Mouse (Mus musculus): Measurements from ENCODE around the gene Ccna1. TPM values are rescaled to one million over a fixed set of nuclear protein-coding genes. Genes with fewer than 3 reads are reported as not detected.

Gene Ccna1
- not detected in 3 replicates for total RNA-seq (2017)

DNA sequence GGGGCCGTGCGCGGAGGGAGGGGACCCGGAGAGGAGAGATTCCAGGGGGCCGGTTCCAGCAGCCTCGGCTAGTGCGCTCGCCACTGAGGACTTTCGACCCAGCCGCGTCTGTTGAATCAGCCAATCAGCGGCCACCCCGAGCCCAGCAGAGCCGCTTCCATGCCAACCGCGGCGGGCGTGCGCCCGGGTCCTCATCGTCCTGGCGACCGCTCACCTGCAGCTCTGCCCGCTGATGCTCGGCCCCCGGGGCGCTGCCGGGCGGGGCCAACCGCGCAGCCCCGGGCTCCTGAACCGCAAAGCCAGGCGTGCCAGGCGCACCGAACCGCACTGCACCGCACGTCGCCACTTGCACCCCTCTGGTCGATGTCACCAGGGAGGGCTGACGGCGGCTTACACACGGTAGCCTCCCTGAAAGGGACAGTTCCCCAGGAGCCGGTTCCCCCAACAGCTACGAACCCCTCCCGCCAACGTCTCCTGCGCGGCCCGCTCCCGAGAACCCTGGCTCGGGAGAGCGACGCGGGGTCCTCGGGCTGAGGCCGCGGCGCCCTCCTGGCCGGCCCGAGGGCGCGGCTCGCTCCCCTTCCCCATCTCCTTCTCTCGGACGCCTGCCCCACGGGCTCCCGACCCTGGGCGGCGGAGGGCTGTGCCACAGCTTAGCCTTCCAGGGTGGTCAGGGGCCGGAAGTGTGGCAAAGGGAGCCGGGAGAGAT is at the start of gene Ccna1:
Ccna1 (minus strand) TSS at position 464 of the 709 bp plus-strand sequence.
- ATAC-seq (replicated peaks; ENCODE audit: insufficient number of reproducible peaks, low FRiP score, low TSS enrichment, poor library complexity, severe bottlenecking): no peak

DNA sequence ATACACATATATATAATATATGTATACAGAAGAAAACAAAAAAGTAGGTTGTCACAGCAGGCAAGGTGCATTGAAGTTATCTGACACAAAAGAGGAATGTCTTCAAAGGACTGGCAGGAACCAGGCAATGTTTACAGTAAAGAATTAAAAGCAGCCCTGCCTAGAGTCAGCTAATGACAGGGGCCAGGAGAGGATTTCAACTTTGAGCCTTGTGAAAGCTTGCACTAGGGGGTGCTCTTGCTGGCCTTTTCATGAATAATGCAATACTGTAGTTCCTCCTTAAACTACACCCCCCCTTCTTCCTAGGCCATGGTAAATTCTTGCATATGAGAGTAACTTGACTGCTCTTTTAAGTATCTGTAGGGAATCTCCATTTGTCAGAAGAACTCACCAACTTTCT is 45.8 kb upstream of the Ccna1 start:
- ATAC-seq (replicated peaks; ENCODE audit: insufficient number of reproducible peaks, low FRiP score, low TSS enrichment, poor library complexity, severe bottlenecking): no peak

- no peak for ATAC-seq (replicated peaks; ENCODE audit: insufficient number of reproducible peaks, low FRiP score, low TSS enrichment, poor library complexity, severe bottlenecking)
Measured at GRCm38 (mm10) chr3:55098990-55099389, 43.7 kb upstream of the Ccna1 start.

- no peak for ATAC-seq (replicated peaks; ENCODE audit: insufficient number of reproducible peaks, low FRiP score, low TSS enrichment, poor library complexity, severe bottlenecking)
Measured at GRCm38 (mm10) chr3:55098014-55098413, 42.7 kb upstream of the Ccna1 start.

- no peak for ATAC-seq (replicated peaks; ENCODE audit: insufficient number of reproducible peaks, low FRiP score, low TSS enrichment, poor library complexity, severe bottlenecking)
Measured at GRCm38 (mm10) chr3:55097186-55097585, 41.9 kb upstream of the Ccna1 start.

GRCm38 (mm10) chr3:55096655-55097005 is 41.3 kb upstream of the Ccna1 start:
- no peak for ATAC-seq (replicated peaks; ENCODE audit: insufficient number of reproducible peaks, low FRiP score, low TSS enrichment, poor library complexity, severe bottlenecking)

GRCm38 (mm10) chr3:55095968-55096654 is 40.8 kb upstream of the Ccna1 start:
- ATAC-seq (replicated peaks; ENCODE audit: insufficient number of reproducible peaks, low FRiP score, low TSS enrichment, poor library complexity, severe bottlenecking): no peak

GRCm38 (mm10) chr3:55093161-55093560 is 37.9 kb upstream of the Ccna1 start:
- no peak for ATAC-seq (replicated peaks; ENCODE audit: insufficient number of reproducible peaks, low FRiP score, low TSS enrichment, poor library complexity, severe bottlenecking)

DNA sequence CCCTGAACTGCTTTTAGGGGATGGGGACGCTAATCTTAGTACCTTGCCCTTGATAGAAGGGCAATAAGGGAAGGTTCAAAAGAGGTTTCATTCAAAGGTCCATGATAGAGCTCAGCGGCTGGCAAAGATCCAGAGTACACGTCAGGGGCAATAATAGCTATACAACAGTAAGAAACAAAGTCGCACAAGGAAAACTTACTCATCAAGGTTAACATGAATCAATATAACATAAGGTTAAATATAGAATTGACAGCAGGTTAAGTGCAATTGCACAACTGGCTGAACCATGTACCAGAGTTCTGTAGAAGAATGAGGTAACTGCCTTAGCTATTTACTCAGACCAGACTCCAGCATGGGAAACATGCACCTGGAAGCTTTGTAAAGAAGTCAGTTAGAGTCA is 34.0 kb upstream of the Ccna1 start:
- ATAC-seq (replicated peaks; ENCODE audit: insufficient number of reproducible peaks, low FRiP score, low TSS enrichment, poor library complexity, severe bottlenecking): no peak

DNA sequence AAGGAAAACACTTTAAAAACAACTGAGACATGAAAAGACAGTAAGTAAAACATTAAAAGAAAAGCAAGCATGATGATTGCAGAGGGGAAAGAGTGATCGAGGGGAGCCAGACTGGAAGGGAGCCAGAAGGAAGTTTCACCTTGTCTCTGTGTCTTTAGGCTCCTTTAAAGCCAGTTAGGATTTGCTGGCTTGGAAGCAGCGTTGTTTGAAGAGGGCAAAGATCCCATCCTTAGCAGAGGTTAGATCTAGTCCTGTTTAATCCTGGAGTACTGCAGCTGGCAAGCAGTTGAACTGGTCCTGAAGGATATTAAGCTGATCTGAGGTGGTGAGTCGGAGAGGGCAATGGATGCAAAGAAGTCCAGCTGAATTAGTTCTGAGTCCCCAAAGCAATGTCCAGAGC is 33.5 kb upstream of the Ccna1 start:
- ATAC-seq (replicated peaks; ENCODE audit: insufficient number of reproducible peaks, low FRiP score, low TSS enrichment, poor library complexity, severe bottlenecking): no peak

GRCm38 (mm10) chr3:55088359-55088758 is 33.1 kb upstream of the Ccna1 start:
- no peak for ATAC-seq (replicated peaks; ENCODE audit: insufficient number of reproducible peaks, low FRiP score, low TSS enrichment, poor library complexity, severe bottlenecking)

DNA sequence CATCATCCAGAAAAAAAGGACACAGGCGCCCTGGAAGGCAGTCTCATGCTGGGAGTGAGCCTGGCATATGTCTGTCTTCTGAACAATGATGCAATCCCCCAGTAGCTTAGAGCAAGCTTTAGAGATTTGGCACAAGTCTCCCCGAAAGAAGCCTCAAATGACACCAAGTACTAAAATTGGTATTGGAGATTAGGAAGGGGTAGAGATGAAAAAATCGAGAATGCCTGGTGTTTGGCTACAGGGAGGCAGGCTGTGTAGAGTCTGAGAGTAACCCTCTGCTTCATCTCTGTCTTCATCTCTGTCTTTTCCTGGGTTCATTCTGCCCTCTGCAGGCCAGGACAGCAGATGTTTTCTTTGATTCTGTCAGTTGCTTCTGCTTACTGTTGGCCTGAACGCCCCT is 32.1 kb upstream of the Ccna1 start:
- no peak for ATAC-seq (replicated peaks; ENCODE audit: insufficient number of reproducible peaks, low FRiP score, low TSS enrichment, poor library complexity, severe bottlenecking)

DNA sequence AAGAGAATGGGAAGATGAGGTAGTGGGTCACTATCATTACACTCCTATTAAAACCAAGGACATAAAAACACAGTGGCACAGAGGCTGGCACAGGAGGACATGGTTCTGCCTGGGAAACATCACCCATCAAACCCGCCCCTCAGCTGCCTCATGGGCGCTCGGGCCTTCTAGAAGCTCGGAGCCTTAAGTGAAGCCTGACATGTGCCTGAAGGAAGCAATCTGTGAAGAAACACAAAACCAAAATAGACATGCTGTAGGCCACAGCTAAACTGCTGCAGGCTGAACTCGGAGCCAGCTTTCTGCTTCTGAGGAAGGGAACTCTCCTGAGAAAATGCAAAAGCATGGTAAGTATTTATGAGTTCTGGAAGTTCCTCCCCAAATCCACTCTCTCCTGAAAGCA is 31.6 kb upstream of the Ccna1 start:
- no peak for ATAC-seq (replicated peaks; ENCODE audit: insufficient number of reproducible peaks, low FRiP score, low TSS enrichment, poor library complexity, severe bottlenecking)

DNA sequence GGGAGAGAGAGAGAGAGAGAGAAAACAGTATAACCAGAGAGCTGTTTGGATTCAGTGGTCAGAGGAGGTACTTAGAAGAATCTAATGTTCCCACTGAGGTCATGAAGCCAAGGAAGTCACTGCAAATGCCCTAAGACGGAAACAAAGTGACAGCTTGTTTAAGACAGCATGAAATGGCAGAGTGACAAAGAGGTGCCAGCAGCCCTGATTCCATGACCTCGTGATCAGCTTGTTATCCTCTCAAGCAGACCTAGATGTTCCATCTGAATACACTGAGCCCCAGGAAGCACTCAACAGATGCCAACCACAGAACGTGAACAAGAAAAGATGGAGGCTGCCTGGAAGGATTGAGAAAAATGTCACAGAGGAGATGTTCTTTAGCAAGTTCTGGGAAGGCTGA is 30.4 kb upstream of the Ccna1 start:
- no peak for ATAC-seq (replicated peaks; ENCODE audit: insufficient number of reproducible peaks, low FRiP score, low TSS enrichment, poor library complexity, severe bottlenecking)

DNA sequence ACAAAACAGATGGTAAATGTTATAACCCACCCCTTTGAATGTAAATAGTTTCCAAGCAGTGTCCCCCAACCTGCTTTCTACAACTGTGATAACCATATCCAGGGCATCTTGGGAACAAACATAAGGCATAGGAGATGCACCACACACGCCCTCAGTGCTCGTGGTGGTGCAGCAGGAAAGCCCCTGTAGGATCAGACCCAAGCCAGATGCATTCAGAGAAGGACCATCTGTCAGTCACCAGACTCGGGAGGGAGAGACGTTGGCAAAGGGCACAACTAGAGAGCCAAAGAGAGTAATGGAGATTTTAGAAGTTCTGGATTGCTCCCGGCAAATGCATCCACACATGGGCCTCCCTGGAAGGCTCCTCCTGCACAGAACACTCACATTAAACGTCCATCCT is 29.5 kb upstream of the Ccna1 start:
- no peak for ATAC-seq (replicated peaks; ENCODE audit: insufficient number of reproducible peaks, low FRiP score, low TSS enrichment, poor library complexity, severe bottlenecking)

DNA sequence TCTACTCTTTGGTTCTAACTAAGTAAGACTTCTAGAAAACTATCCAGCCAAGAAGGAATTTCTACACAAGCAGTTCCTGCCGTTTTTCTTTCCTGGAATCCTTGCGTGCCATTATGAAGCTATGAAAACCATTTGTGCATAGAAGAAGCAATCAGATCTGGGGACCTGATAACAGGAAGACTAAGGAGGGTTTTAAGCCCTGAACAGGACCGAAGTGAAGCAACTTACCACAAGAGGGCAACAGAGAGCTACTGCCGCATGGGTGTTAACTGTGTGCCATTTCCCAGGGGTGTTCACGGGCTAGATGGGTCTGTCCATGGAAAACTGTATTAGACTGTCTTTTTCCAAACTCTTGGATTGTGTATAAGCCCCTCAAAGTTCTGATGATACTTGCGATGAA is 24.8 kb upstream of the Ccna1 start:
- ATAC-seq (replicated peaks; ENCODE audit: insufficient number of reproducible peaks, low FRiP score, low TSS enrichment, poor library complexity, severe bottlenecking): 0 out of 2 replicates have a peak, but pooled peaks have one; percentile 66

GRCm38 (mm10) chr3:55079619-55080018 is 24.3 kb upstream of the Ccna1 start:
- ATAC-seq (replicated peaks; ENCODE audit: insufficient number of reproducible peaks, low FRiP score, low TSS enrichment, poor library complexity, severe bottlenecking): no peak

GRCm38 (mm10) chr3:55078233-55078632 is 22.9 kb upstream of the Ccna1 start:
- no peak for ATAC-seq (replicated peaks; ENCODE audit: insufficient number of reproducible peaks, low FRiP score, low TSS enrichment, poor library complexity, severe bottlenecking)

DNA sequence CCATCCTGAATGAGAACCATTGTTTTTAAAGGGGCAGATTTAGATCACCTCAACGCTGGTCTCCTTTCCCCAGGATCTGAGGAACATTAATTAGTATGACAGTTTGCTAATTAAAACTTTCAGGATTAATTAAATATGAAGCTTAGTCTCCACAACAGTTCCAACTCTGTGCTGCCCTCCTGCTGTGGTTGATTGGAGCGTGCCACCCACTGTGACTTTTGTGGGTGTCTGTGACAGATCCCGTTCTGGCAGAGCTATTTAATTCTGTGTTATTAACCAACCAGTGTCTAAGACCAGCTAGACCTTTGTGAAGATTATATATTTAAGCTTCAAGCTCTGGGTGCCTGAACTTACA is 20.0 kb upstream of the Ccna1 start:
- no peak for ATAC-seq (replicated peaks; ENCODE audit: insufficient number of reproducible peaks, low FRiP score, low TSS enrichment, poor library complexity, severe bottlenecking)

GRCm38 (mm10) chr3:55074576-55075293 is 19.4 kb upstream of the Ccna1 start:
- no peak for ATAC-seq (replicated peaks; ENCODE audit: insufficient number of reproducible peaks, low FRiP score, low TSS enrichment, poor library complexity, severe bottlenecking)
